Mouse (Mus musculus): Measurements from ENCODE around the gene Fscn2.
"Not testable (repeated sequence)": the region's sequence is repeated elsewhere in the genome, so short reads cannot be mapped to it uniquely, and the experiment has no call there.

Fscn2 gene

DNA sequence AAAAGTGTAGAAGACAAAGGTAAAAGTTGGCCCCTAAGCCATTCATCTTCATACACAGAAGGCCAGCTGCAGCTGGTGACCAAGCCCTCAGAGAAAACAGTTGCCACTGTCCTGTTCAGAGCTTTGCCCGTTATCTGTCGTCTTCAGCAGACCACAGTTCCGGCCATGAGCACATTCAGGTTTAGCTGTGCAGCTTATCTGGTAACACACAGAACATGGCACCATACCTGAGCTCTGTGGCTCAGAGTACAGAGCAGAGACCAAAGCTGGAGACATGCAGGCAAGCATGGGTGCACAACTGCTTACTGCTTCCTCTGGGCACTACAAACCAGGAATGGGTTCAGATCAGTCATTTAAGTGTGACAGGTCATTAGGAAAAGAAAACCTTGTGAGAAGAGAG, 44.5 kb downstream of the Fscn2 start:
- DNase-seq = no peak

- DNase-seq = no peak
Measured at GRCm38 (mm10) chr11:120406445-120406844, 45.1 kb downstream of the Fscn2 start.

GRCm38 (mm10) chr11:120413621-120414020, 52.3 kb downstream of the Fscn2 start:
- DNase-seq = not testable (repeated sequence)
